Mouse (Mus musculus) v-Abl transformed pro-B cells (cell line): ENCODE results near the gene D630039A03Rik.

Source experiments
- in situ Hi-C, 2 experiments: fragments of 400-800 bp; cut with MboI; formaldehyde crosslinking; loops; one replicate each; pipeline ENCODE4 v1.15.1; 2025; ENCODE audit not compliant: unreplicated experiment in 2 of 2

Gene D630039A03Rik

DNA sequence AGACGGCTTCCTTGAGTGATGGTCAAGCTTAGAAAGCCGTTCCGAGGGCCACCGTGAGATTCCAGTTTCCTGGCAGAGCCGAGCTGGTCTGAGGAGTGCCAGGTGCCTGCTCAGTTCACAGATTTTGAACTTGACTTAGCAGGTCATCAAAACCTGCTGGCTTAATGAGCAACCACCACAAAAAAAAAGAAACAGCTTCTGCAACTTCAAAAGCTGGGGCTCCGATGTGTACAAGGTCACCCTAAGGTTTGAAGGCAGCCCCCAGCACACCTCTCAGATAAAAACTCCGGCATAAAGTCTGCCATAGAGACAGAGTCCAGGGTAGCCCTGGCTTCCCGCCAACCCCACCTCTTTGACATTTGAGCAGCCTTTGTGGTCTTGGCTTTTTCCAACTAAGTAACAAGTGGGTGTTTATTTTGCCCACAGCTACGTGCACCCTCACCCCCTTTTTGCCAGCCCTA, at the start of gene D630039A03Rik:
TSS of gene D630039A03Rik (minus strand) at position 97 of the 461 bp plus-strand sequence.
- in situ Hi-C loops: loop anchor here (5.0 to 25.0 kb wide), 3 partner anchors 161 to 1071 kb away; partner anchors contain the start of genes Dnajc25 (in 1 of the 2) and Ptgr1 (in 1 of the 2)

DNA sequence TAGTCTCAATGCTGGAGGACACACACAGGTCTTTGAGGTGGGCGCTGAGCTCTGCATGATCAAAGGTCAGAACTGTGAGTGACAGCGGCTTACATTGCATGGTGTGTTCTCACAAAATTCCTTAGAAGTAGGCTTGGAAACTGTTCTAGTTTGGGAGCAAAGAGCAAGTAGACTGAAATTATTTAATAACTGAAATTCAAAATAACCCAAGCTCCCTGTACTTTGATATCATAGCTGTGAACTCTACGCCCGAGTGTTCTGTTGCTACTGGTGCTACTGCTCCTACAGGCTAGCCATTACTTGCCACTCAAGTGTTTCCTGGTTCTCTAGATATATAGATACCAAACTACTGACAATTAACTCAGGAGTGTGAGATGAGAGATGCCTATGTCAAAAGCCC, 49.4 kb upstream of the D630039A03Rik start:
- in situ Hi-C loops: no loop called here

DNA sequence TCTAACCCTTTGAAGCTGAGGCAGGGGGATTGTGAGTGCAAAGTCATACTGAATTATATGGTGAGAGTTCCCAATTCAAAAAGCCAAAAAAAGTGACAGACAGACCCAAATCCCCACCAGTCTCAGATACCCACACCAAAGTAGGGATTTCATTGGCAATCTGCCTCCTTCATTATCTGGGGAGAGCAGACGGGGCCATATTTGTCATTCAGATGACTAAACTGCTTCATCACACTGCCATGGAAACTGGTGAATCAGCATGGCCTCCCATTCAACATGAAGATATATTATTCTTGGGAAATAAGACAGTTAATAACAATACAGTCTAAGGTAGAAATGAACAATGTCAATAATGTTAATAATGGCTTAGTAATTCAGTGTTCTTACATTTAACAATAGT, 48.0 kb upstream of the D630039A03Rik start:
- in situ Hi-C loops: no loop called here

DNA sequence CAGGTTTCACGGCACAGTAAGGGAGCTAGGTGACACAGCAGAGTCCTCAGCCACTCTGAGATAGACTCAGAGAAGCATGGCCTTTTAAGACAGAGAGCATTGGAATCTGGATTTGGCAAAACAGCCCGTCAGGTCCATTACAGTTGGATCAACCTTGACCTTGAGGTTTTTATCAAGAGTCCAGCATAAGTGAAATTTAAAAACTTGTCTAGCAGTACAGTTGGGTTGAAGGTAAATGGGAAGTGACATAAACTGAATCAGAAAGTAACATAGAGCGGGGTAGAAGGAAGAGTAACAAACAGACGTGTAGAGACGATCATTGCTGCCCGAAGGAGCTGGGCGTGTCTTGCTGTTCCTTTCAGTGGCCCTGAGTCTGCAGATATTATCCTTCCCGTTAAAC, 43.0 kb upstream of the D630039A03Rik start:
- in situ Hi-C loops: no loop called here

DNA sequence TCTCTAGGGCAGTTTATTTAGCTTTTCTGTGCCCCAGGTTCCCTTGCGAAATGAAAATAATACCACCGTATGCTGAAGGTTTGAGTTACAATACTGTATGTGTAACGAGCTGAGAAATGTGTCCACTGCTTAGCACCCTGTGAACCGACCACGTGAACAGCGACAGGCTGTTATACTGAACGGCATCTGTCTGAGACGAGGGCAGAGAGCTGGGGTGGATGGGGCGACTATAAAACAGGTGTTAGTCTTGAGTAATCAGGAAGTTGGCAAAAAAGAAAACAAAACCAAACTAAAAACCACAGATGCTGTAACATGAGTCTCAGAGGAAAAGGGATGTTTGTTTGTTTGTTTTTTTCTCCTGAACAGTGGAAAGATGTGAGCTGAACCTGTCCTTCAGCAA, 42.0 kb upstream of the D630039A03Rik start:
- in situ Hi-C loops: no loop called here

DNA sequence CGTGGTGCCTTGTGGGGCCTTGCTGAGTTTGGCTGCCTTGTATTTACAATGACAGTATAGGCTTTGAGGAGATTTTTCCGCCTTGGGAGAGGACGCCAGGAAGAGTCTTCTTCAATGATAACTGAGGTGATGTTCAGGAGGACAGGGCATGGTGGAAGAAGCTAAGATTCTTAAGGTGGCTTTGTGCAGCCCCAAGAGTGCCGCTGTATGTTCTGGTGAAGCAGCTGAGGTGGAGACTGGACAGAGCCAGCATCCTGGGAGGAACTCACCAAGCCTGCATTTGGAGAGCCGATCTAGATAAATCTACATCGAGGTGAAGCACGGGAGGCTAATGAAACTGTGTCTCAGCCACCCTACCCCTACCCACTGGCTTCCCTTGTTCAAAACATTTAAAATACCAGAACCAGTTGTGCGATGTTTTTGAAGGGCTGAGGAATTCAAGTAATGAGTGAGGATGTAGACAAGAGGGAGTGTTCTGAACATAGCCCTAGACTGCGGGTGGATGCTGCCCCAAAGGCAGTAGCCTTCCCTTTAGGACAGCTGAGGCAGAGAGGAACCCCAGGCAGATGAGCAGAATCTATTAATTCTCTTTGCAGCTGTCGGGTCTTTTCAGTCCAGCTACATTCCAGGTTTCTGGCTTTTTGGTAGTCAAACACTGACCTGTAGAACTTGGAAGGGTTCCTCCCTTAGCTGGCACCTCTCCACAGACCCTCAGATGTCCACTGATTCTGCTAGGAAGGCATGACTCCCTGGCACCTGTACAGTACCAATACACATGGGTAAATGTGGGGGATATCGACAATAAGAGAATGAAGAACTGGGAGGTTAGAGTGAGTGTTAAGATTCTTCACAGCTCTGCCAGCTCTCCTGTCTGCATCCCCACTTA, 41.3 kb upstream of the D630039A03Rik start:
- in situ Hi-C loops: no loop called here

DNA sequence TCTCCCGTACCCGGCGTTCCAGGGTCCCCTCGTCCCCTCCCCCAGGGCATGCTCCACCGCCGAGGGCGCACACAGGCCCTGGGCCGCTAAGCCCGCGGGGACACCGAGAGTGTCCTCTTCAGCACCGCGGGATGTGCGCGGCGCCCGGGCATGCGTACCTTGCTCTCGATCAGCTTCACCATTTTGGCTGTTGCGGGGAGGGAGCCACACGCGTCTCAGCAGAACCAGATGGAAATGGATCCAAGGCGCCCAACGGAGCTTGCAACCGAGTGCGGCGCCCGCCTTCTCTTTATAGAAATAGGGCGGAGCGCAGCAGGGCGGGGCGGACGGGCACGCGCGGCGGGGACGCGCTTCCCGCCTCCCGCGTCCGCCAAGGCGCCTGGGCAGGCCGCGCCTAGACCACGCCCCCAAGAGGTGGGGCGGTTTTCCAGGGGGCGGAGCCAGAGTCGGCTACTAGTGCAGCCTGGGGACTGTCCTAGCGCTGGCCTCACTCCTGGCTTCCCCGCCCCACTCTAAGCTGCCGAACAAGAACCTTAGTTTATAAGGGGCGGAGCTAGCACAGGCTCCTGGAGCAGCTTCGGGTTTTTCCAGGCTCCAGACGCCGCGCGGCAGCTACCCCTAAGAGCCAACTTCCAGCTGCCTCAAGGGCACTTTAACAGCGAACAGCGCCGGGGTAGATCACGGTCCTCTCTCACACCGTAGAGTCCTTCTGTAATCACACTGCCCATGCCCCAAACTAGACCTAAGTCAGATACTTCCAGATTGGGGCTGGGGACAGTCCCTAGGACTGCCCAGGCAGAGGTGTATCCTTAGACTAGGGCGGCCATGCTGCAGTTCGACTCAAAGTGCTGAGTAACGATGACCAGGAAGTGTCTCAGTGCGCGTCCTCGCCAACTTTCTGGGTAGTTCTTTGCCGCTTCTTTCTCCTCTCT, 40.2 kb upstream of the D630039A03Rik start, which contains the start of gene Txn1:
TSS of gene Txn1 (minus strand) at position 383 of the 932 bp plus-strand sequence.
- in situ Hi-C loops: no loop called here

DNA sequence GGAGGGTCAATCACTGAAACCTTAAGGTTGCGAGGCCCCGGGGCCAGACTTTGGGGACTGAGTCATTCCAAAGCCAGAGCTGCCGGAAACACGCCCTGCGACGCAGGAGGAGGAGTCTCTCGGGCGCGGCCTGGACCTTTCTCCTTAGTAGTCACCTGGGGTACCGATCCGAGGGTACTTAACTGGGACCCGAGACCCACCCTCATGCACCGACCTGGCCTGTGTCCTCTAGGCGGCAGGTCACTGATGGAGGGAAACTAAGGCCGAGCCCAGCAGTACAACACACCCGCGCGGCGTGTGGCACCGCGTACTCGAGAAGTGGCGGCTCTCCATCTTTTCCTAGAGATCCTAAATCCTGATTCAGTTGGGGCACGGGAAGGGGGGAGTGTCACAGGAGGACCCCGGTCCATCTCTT, 39.5 kb upstream of the D630039A03Rik start:
- in situ Hi-C loops: no loop called here

DNA sequence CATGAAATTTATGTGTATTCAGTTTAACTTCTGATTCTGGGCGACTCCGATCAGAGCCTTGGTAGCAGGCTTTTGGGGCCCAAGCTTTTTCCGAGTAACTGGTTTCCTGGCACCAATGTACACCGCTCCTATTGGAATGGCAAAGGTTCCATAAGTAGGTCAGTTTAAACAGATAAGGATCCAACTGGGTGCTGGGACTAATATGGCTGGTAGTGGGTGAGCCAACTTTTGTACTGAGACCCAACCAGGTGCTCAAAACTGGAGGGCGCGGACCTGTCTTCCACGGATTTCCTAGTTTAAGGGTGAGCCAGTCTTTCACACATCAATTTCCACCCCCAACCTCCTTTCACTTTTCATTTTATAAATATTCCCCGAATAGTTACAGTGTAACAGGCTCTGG, 38.9 kb upstream of the D630039A03Rik start:
- in situ Hi-C loops: no loop called here

DNA sequence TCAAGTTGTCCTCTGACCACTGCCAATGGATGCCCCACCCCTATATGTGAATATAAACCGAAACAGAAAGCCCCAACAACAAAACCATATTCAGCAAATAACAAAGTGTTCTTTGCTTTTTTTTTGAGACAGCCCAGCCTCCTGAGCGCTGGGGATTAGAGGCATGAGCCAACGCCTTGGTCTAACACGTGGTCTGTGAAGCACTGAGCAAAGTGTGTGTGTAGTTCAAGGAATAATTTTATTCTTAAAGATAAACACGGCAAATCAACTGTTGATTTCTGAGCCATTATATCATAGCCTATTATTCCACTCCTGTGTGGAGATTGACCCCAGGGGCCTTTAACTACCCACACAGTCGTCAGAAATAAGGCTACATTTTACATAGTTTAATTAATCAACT, 38.5 kb upstream of the D630039A03Rik start:
- in situ Hi-C loops: no loop called here

DNA sequence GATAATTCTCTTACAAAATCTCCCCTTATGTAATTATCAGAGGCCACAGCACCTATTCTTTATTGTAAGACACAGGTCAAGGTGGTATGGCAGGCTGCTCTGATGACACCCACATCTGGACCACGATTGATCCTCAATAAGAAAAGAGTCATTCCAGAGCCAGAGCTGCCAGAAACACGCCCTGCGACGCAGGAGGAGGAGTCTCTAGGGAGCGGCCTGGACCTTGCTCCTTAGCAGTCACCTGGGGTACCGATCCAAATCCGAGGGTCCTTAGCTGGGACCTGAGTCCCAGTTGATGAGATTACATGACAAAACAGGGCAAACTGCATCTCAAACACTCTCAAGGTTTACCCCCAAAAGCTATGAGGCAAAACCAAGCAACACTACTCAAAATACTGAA, 37.7 kb upstream of the D630039A03Rik start:
- in situ Hi-C loops: no loop called here

DNA sequence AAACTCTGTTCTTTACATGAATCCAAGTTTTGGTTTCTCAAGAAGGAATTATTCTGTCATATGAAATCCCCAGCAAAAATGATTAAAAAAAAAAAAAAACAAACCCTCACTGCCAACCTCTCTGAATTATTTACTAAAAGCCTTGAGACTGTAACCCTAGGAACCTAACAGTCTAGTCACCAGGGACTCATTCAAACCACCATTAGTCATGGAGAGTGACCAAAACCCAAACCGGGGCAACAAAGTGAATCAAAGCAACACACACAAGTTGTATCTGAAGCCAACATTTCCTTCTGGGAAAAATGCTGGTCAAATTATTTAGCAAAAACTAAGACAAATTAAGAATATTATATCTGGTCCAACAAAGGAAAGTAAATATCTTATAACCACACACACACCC, 36.8 kb upstream of the D630039A03Rik start:
- in situ Hi-C loops: no loop called here

DNA sequence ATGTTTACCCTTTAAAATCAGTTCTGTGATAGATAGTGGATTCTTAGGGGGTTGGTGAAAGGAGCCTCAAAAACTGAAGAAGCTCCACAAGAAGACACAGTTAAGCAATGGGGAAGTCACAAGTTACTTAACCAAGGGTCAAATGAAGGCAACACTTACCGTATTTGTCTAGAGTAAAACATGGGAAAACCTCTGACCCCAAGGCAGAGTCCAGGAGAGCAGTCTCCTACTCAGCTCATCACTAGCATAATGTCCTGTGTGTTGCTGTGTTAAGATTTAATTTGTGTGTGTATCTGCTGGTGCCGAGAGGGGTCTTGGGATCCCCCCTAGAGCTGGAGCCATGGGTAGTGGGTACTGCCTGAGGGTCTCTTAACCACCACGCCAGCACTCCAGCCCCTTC, 36.3 kb upstream of the D630039A03Rik start:
- in situ Hi-C loops: no loop called here

DNA sequence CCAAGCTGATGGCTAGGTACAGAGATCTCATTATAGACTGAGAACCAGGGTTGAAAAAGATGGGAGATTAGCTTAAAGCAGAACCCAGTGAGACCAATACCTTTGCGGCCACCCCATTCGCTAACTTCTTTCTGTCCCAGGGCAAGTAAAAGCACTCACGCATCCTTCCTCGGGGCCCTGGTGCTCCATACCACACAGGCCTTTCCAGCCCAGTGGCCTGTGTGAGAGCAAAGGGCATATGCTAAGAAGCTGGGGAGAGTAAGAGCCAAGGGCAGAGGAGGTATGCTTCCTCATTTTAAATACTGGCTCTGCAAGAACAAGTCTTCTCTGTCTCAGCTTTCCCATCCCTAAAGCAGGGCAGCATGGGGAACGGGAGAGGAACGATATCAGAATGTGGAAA, 33.8 kb upstream of the D630039A03Rik start:
- in situ Hi-C loops: no loop called here

DNA sequence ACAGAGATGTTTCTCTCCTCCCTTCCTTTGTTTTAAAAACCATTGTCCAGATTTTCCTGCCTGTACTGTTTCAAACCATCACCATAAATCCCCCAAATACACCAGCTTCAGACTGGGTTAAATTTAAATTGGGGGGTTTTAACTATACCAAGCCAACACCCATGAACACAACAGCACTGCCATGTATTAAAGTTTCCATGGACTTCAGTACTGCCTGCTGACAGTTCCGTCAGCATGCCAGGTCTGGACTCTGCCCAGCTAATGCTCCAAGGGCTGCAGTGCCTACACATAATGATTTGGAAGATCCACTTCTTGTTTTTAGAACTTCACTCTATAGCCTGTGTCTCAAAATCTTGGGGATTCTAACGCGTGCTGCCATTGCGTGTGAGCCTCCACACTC, 31.4 kb upstream of the D630039A03Rik start:
- in situ Hi-C loops: no loop called here

DNA sequence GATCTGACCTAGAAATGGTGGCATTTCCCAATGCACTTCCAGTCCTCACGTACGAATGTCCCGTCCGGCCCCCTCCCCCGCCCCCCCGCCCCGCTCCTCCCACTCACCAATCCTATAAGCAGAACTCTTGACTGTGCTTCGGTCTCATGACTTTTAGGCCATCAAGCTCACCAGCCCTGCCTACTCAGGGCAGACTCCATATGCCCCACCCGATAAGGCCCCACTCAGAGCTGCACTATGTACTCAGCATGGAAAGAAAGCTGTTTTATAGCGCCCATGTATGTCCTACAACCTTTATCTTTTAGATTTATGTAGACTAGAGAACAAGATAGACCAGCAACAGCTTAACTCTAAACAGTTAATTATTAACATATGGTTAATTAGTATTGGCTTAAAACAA, 30.9 kb upstream of the D630039A03Rik start:
- in situ Hi-C loops: no loop called here

DNA sequence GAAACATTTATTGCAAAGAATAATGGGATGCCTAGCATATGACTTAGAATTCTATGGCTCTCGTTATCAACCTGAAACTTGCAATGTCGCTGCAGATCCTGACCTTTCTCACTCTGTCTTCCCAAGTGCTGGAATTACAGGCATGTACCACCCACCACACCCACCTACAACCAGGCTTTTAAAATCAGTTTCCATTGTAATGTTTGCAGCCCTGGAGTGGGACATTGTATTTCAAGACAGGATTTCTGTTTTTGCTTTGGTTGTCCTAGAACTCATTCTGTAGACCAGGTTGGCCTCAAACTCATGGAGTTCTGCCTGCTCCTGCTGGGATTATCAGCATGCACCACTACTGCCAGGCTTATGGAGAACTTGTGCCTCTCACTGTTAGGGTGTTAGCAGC, 26.8 kb upstream of the D630039A03Rik start:
- in situ Hi-C loops: no loop called here

DNA sequence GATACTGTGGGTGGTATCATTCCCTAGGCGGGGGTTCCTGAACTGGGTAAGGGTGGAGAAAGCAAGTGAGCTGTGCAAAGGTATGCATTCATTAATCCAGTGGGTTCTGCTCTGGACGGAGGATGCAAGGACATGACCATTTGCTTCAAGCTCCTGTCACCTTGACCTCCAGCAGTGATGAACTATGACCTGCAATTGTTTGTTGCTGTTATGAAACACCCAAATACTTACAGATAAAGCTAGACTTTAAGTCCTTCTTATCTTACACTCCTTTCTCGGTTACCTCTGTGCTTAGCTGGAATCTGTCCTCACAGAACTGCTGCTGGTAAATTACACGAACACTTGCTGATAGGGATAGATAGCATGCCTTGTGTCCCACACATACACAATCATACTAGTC, 24.5 kb upstream of the D630039A03Rik start:
- in situ Hi-C loops: no loop called here

DNA sequence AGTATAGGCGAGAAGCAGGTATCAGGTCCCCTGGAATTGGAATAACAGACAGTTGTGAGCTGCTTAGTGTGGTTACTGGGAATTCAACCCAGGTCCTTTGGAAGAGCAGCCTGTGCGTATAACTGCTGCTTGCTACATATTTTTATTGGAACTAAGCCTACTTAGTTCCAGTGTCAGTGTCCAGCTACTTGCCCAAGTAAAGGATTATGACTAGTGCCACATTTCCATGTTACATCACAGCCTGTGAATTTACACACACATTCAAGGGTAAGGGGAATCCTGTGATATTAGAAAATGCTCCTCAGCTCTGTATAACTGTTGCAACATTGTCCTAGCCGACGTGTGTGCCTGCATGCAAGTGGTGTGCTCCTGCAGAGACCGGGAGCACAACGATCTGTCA, 21.2 kb upstream of the D630039A03Rik start:
- in situ Hi-C loops: loop anchor here in 1 of 2 experiments (10.0 kb wide), 1 partner anchor 138 kb away; no protein-coding TSS in a partner anchor

DNA sequence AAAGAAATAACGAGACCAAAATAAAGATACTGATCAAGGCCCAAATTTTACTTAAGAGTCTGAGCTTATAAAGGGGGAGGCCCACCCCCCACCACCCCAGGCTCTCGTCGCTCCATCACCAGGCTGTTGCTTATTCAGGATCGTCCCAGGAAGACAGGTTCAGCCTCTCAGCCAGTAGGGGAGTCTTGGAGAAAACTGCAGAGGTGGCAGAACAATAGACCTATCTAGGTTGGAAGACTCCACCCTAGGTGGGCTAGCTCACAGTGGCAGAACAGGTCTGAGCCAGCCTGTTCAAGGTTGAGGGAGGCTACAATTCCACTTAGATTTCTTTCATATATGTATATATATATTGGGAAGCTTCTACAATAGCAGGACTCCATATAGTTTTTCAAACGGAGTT, 18.1 kb upstream of the D630039A03Rik start:
- in situ Hi-C loops: loop anchor here in 1 of 2 experiments (10.0 kb wide), 1 partner anchor 141 kb away; no protein-coding TSS in a partner anchor
